Mouse (Mus musculus): ENCODE data around the gene Atp2b1.

DNA sequence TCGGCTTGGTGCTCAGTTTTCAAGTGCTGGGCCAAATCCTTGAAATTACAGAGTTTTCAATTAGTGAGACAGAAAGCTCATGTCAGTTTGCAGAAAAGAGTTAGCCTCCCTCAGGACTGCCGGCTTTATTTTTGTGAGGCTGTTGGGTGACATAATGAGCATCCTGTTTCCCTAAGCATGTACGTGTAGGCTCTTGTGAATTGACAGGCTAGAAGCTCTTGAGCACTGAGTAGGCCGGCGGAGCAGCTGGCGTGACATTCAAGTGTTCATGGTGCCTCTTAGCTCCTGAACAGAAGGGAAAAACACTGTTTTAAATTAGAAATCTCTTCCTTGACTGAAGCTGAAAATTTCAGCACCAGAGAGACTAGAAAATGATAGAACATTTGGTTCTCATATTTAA lies 45.2 kb downstream of the Atp2b1 start:
- TF ChIP-seq POLR2A (IDR thresholded peaks at IDR 0.05; ENCODE audit: borderline replicate concordance, extremely low read depth, low read depth, low read length): no peak
- no peak for TF ChIP-seq CTCF (IDR thresholded peaks at IDR 0.05; ENCODE audit: insufficient read depth, low read length)
